Mouse (Mus musculus) spleen, postnatal 36 days (tissue): ENCODE results near the gene Mrpl44.

ENCODE experiments used
- DNase-seq, 2 experiments: peaks; one replicate each; pipeline ENCODE4 v3.0.0; 2022; ENCODE audit warnings: low spot score in 2 of 2, mixed read lengths in 1 of 2

Mrpl44 gene

GRCm38 (mm10) chr1:79762282-79763250 lies 13.3 kb upstream of the Mrpl44 start:
- peak; percentile 50 to 54 for DNase-seq

GRCm38 (mm10) chr1:79764031-79764430 lies 11.8 kb upstream of the Mrpl44 start:
- no peak for DNase-seq

GRCm38 (mm10) chr1:79764483-79764882 lies 11.3 kb upstream of the Mrpl44 start:
- DNase-seq: no peak

- no peak for DNase-seq
Measured at GRCm38 (mm10) chr1:79768231-79768630, 7.6 kb upstream of the Mrpl44 start.

- DNase-seq: peak in 1 of 2 experiments; percentile 19
Measured at GRCm38 (mm10) chr1:79774164-79774780, 1.5 kb upstream of the Mrpl44 start.

- DNase-seq: no peak
Measured at GRCm38 (mm10) chr1:79778011-79778410, 2.2 kb downstream of the Mrpl44 start.

- DNase-seq: no peak
Measured at GRCm38 (mm10) chr1:79782433-79782832, 6.6 kb downstream of the Mrpl44 start.

- no peak for DNase-seq
Measured at GRCm38 (mm10) chr1:79786267-79786927, 10.6 kb downstream of the Mrpl44 start.

- DNase-seq: no peak
Measured at GRCm38 (mm10) chr1:79797084-79797483, 21.3 kb downstream of the Mrpl44 start.

- DNase-seq: no peak
Measured at GRCm38 (mm10) chr1:79802858-79803427, 27.1 kb downstream of the Mrpl44 start.

- no peak for DNase-seq
Measured at GRCm38 (mm10) chr1:79803614-79804013, 27.8 kb downstream of the Mrpl44 start.

- no peak for DNase-seq
Measured at GRCm38 (mm10) chr1:79806865-79807264, 31.0 kb downstream of the Mrpl44 start.

GRCm38 (mm10) chr1:79809447-79809846 lies 33.6 kb downstream of the Mrpl44 start:
- no peak for DNase-seq

- no peak for DNase-seq
Measured at GRCm38 (mm10) chr1:79815446-79815845, 39.6 kb downstream of the Mrpl44 start.

GRCm38 (mm10) chr1:79819296-79819879 lies 43.6 kb downstream of the Mrpl44 start:
- no peak for DNase-seq

GRCm38 (mm10) chr1:79822806-79823525 lies 47.1 kb downstream of the Mrpl44 start:
- no peak for DNase-seq

- no peak for DNase-seq
Measured at GRCm38 (mm10) chr1:79823951-79824633, 48.3 kb downstream of the Mrpl44 start.
